Mouse (Mus musculus): ENCODE measurements around the gene Ly6g. TPM values are rescaled to one million over a fixed set of nuclear protein-coding genes. Genes with fewer than 3 reads are reported as not detected.
"Not testable (repeated sequence)": the region's sequence is repeated elsewhere in the genome, so short reads cannot be mapped to it uniquely, and the experiment has no call there.

The Ly6g gene
- not detected for total RNA-seq (2021)

- DNase-seq (ENCODE audit: low spot score): no peak
- intact Hi-C loops (cut with DNase I): no loop called here
Observed at GRCm38 (mm10) chr15:75154940-75155339, at the start of gene Ly6g. TSS of gene Ly6g (plus strand) at chr15:75155240.

- intact Hi-C loops (cut with DNase I); DNase-seq (ENCODE audit: low spot score): not testable (repeated sequence)
Observed at GRCm38 (mm10) chr15:75110424-75110823, 44.6 kb upstream of the Ly6g start.

GRCm38 (mm10) chr15:75111861-75112630 is 43.0 kb upstream of the Ly6g start, which contains the start of gene Ly6c2:
TSS of gene Ly6c2 (minus strand) at chr15:75111970.
- intact Hi-C loops (cut with DNase I); DNase-seq (ENCODE audit: low spot score): not testable (repeated sequence)

- no peak for DNase-seq (ENCODE audit: low spot score)
- intact Hi-C loops (cut with DNase I): no loop called here
Observed at GRCm38 (mm10) chr15:75116525-75116924, 38.5 kb upstream of the Ly6g start.

- DNase-seq (ENCODE audit: low spot score); intact Hi-C loops (cut with DNase I): not testable (repeated sequence)
Observed at GRCm38 (mm10) chr15:75117481-75117880, 37.6 kb upstream of the Ly6g start.

- DNase-seq (ENCODE audit: low spot score); intact Hi-C loops (cut with DNase I): not testable (repeated sequence)
Observed at GRCm38 (mm10) chr15:75118742-75119141, 36.3 kb upstream of the Ly6g start.

- DNase-seq (ENCODE audit: low spot score): no peak
- intact Hi-C loops (cut with DNase I): no loop called here
Observed at GRCm38 (mm10) chr15:75120066-75120465, 35.0 kb upstream of the Ly6g start.

- intact Hi-C loops (cut with DNase I); DNase-seq (ENCODE audit: low spot score): not testable (repeated sequence)
Observed at GRCm38 (mm10) chr15:75132346-75132745, 22.7 kb upstream of the Ly6g start.

- DNase-seq (ENCODE audit: low spot score); intact Hi-C loops (cut with DNase I): not testable (repeated sequence)
Observed at GRCm38 (mm10) chr15:75135090-75135783, 19.8 kb upstream of the Ly6g start.

GRCm38 (mm10) chr15:75137739-75138138 is 17.3 kb upstream of the Ly6g start:
- DNase-seq (ENCODE audit: low spot score); intact Hi-C loops (cut with DNase I): not testable (repeated sequence)

- intact Hi-C loops (cut with DNase I); DNase-seq (ENCODE audit: low spot score): not testable (repeated sequence)
Observed at GRCm38 (mm10) chr15:75141812-75142360, 13.2 kb upstream of the Ly6g start.

- intact Hi-C loops (cut with DNase I): no loop called here
- DNase-seq (ENCODE audit: low spot score): no peak
Observed at GRCm38 (mm10) chr15:75143735-75144134, 11.3 kb upstream of the Ly6g start.

- no peak for DNase-seq (ENCODE audit: low spot score)
- intact Hi-C loops (cut with DNase I): no loop called here
Observed at GRCm38 (mm10) chr15:75153087-75153486, 2.0 kb upstream of the Ly6g start.

- intact Hi-C loops (cut with DNase I): no loop called here
- no peak for DNase-seq (ENCODE audit: low spot score)
Observed at GRCm38 (mm10) chr15:75157646-75158045, 2.6 kb downstream of the Ly6g start.

- intact Hi-C loops (cut with DNase I): no loop called here
- DNase-seq (ENCODE audit: low spot score): no peak
Observed at GRCm38 (mm10) chr15:75175506-75175905, 20.5 kb downstream of the Ly6g start.

GRCm38 (mm10) chr15:75186291-75186690 is 31.3 kb downstream of the Ly6g start:
- intact Hi-C loops (cut with DNase I): loop anchor here (5.0 to 10.0 kb wide), 2 partner anchors 289 to 421 kb away; partner anchors contain the start of gene 2010109I03Rik
- no peak for DNase-seq (ENCODE audit: low spot score)

GRCm38 (mm10) chr15:75189116-75189515 is 34.1 kb downstream of the Ly6g start:
- intact Hi-C loops (cut with DNase I): loop anchor here (5.0 to 10.0 kb wide), 2 partner anchors 292 to 424 kb away; partner anchors contain the start of gene 2010109I03Rik
- DNase-seq (ENCODE audit: low spot score): no peak

GRCm38 (mm10) chr15:75190560-75190959 is 35.5 kb downstream of the Ly6g start:
- DNase-seq (ENCODE audit: low spot score); intact Hi-C loops (cut with DNase I): not testable (repeated sequence)

Data from heart, postnatal 25 days (tissue).